Mouse (Mus musculus): ENCODE results near the gene Fam196b.

GRCm38 (mm10) chr11:34431371-34431770 lies 116.7 kb downstream of the Fam196b start:
- TF ChIP-seq POLR2A (IDR thresholded peaks at IDR 0.05; ENCODE audit: insufficient read depth, low read depth, low read length): no peak
- TF ChIP-seq CTCF (IDR thresholded peaks at IDR 0.05): no peak

Data from heart, adult 2 months (tissue).